Mouse (Mus musculus) intestine, embryonic 16.5 days (tissue): ENCODE data around the gene Fbxl19. TPM values are rescaled to one million over a fixed set of nuclear protein-coding genes. Genes with fewer than 3 reads are reported as not detected.
A peak's percentile ranks its signal among the peaks of the same experiment; 100 is the strongest.

Experiments
- ATAC-seq: fragments of 200-750 bp; cut with Nextera tagmentation; 2 replicates; pipeline ENCODE4 v1.8.0; 2017; ENCODE audit warnings: moderate TSS enrichment, moderate library complexity
- H3K27ac ChIP-seq: fragments of 300-500 bp; sonication (generic); 2 replicates; pipeline ENCODE4 v1.5.1; 2014; ENCODE audit warnings: mild to moderate bottlenecking, low read length
- H3K27me3 ChIP-seq: fragments of 300-500 bp; sonication (generic); replicated peaks from 2 replicates; pipeline ENCODE4 v1.6.1; 2014; ENCODE audit warnings: low read length, control low read depth, mixed read lengths; ENCODE audit not compliant: control insufficient read depth, insufficient read depth
- H3K36me3 ChIP-seq: fragments of 300-500 bp; sonication (generic); 2 replicates; pipeline ENCODE4 v1.6.1; 2014; ENCODE audit warnings: low read length, control low read depth; ENCODE audit not compliant: control insufficient read depth, insufficient read depth
- H3K4me1 ChIP-seq: fragments of 300-500 bp; sonication (generic); 2 replicates; pipeline ENCODE4 v1.6.1; 2014; ENCODE audit warnings: low read length, control low read depth, mixed read lengths; ENCODE audit not compliant: control insufficient read depth, insufficient read depth
- H3K4me2 ChIP-seq: fragments of 300-500 bp; sonication (generic); 2 replicates; pipeline ENCODE4 v1.6.1; 2014; ENCODE audit warnings: low read depth, low read length, control low read depth
- H3K4me3 ChIP-seq: fragments of 300-500 bp; sonication (generic); 2 replicates; pipeline ENCODE4 v1.5.1; 2014; ENCODE audit warnings: mild to moderate bottlenecking, low read length
- H3K9ac ChIP-seq: fragments of 300-500 bp; sonication (generic); 2 replicates; pipeline ENCODE4 v1.6.1; 2014; ENCODE audit warnings: low read depth, low read length
- H3K9me3 ChIP-seq: fragments of 300-500 bp; sonication (generic); 2 replicates; pipeline ENCODE4 v1.6.1; 2016; ENCODE audit warnings: low read length, control low read depth; ENCODE audit not compliant: control insufficient read depth
- WGBS: fragments of 180-500 bp; shearing (Covaris S2); extraction: QIAGEN DNeasy Blood & Tissue Kit; methylation state at CpG from one replicate; pipeline ENCODE4 v1.1.7; 2014; 5-methylcytosine and 5-hydroxymethylcytosine counted together
- polyA plus RNA-seq: library from polyadenylated mRNA; unstranded; fragments of >200 nt; fragmentation: Nextera tagmentation; extraction: Ambion mirVana; gene quantifications from 2 replicates; pipeline ENCODE4 v1.2.1, GENCODE M21; 2015

Fbxl19 gene
- polyA plus RNA-seq, 1 experiment from 2014 or later: 1.9 TPM

- Histone ChIP-seq H3K27ac (peak overlapping the region; percentile 30; the same call in 1 of the 2 replicates), H3K4me2 (peak overlapping the region; percentile 32), H3K36me3 (peaks cover 4% of the 10 kb centered on the region; the same call in 1 of the 2 replicates), H3K4me3 (peak overlapping the region; percentile 38; the same call in 1 of the 2 replicates), H3K27me3 (no peaks in the 10 kb centered on the region), H3K9ac (peak overlapping the region; percentile 14), H3K4me1 (peaks cover 3% of the 10 kb centered on the region; the same call in 1 of the 2 replicates), H3K9me3 (no peaks in the 10 kb centered on the region)
- ATAC-seq: no peak; the same call in none of the 2 replicates
- 81% methylated on average over 8 of the region's 8 CpGs for whole genome bisulfite sequencing
These were observed 56.8 kb downstream of the Fbxl19 start for GRCm38 (mm10) chr7:127801010-127801621.

GRCm38 (mm10) chr7:127802313-127802712 lies 58.0 kb downstream of the Fbxl19 start:
- H3K4me1 ChIP-seq: peaks cover 3% of the 10 kb centered on the region; the same call in 1 of the 2 replicates
- H3K36me3 ChIP-seq: no peaks in the 10 kb centered on the region
- H3K4me2 ChIP-seq: no peak overlapping the region
- no peak overlapping the region for H3K9ac ChIP-seq
- 93% methylated on average over 17 of the region's 17 CpGs for WGBS
- no peak for ATAC-seq
- no peak overlapping the region for H3K27ac ChIP-seq
- H3K9me3 ChIP-seq: no peaks in the 10 kb centered on the region
- H3K4me3 ChIP-seq: no peak overlapping the region
- no peaks in the 10 kb centered on the region for H3K27me3 ChIP-seq

DNA sequence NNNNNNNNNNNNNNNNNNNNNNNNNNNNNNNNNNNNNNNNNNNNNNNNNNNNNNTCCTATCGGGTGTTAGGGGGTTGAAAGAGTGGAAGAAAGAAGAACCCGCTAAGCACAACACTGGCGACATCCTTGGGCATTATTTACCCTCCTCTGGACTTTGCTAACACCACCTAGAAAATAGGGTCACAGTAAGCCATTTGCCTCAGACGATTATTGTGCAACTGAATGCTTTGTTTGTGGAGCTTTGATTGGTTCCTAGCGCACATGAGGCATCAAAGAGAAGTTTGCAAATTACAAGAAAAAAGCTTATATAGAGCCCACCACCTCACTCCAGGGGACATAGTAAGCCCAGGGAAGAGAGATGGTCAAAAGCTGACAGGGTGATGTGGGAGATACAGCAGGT lies 64.5 kb downstream of the Fbxl19 start:
- H3K9ac ChIP-seq: no peak overlapping the region
- H3K36me3 ChIP-seq: no peaks in the 10 kb centered on the region
- H3K4me2 ChIP-seq: no peak overlapping the region
- peaks cover 3% of the 10 kb centered on the region; the same call in 1 of the 2 replicates for H3K4me1 ChIP-seq
- H3K4me3 ChIP-seq: no peak overlapping the region
- no peak overlapping the region for H3K27ac ChIP-seq
- WGBS: 73% methylated on average over 5 of the region's 5 CpGs
- no peaks in the 10 kb centered on the region for H3K9me3 ChIP-seq
- no peaks in the 10 kb centered on the region for H3K27me3 ChIP-seq
- ATAC-seq: no peak

DNA sequence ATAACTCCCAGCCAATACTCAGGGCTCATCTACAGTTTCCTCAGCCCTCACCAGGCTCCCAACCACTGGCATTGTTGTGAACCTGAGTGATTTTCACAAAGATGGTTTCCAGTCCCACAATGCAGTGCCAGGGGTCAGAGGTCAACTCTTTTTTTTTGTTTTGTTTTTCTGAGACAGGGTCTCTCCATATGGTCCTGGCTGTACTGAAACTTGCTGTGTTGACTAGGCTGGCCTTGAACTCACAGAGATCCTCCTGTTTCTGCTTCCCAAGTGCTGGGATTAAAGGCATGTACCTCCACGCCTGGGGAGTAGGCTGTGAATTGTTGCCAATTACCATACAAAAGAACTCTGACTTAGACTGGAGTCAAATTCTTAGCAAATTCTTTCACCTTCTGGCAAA lies 65.5 kb downstream of the Fbxl19 start:
- H3K9ac ChIP-seq: no peak overlapping the region
- no peaks in the 10 kb centered on the region for H3K9me3 ChIP-seq
- H3K36me3 ChIP-seq: no peaks in the 10 kb centered on the region
- no peak overlapping the region for H3K4me2 ChIP-seq
- 91% methylated on average over 1 of the region's 1 CpGs for WGBS
- H3K27ac ChIP-seq: no peak overlapping the region
- no peaks in the 10 kb centered on the region for H3K4me1 ChIP-seq
- H3K4me3 ChIP-seq: no peak overlapping the region
- no peaks in the 10 kb centered on the region for H3K27me3 ChIP-seq
- no peak for ATAC-seq

GRCm38 (mm10) chr7:127810650-127811049 lies 66.3 kb downstream of the Fbxl19 start:
- H3K27ac ChIP-seq: no peak overlapping the region
- no peaks in the 10 kb centered on the region for H3K9me3 ChIP-seq
- H3K4me3 ChIP-seq: no peak overlapping the region
- no peak overlapping the region for H3K4me2 ChIP-seq
- H3K27me3 ChIP-seq: no peaks in the 10 kb centered on the region
- no peak overlapping the region for H3K9ac ChIP-seq
- no peak for ATAC-seq
- 81% methylated on average over 10 of the region's 10 CpGs for WGBS
- no peaks in the 10 kb centered on the region for H3K4me1 ChIP-seq
- H3K36me3 ChIP-seq: no peaks in the 10 kb centered on the region

GRCm38 (mm10) chr7:127811240-127811639 lies 66.9 kb downstream of the Fbxl19 start:
- no peaks in the 10 kb centered on the region for H3K36me3 ChIP-seq
- no peak for ATAC-seq
- no peaks in the 10 kb centered on the region for H3K27me3 ChIP-seq
- no peaks in the 10 kb centered on the region for H3K9me3 ChIP-seq
- no peaks in the 10 kb centered on the region for H3K4me1 ChIP-seq
- no peak overlapping the region for H3K4me3 ChIP-seq
- WGBS: 74% methylated on average over 4 of the region's 4 CpGs
- no peak overlapping the region for H3K27ac ChIP-seq
- no peak overlapping the region for H3K4me2 ChIP-seq
- H3K9ac ChIP-seq: no peak overlapping the region

GRCm38 (mm10) chr7:127812292-127812691 lies 67.9 kb downstream of the Fbxl19 start:
- Histone ChIP-seq H3K9ac (no peak overlapping the region), H3K4me1 (no peaks in the 10 kb centered on the region), H3K4me2 (no peak overlapping the region), H3K36me3 (no peaks in the 10 kb centered on the region), H3K9me3 (no peaks in the 10 kb centered on the region), H3K4me3 (no peak overlapping the region), H3K27me3 (no peaks in the 10 kb centered on the region), H3K27ac (no peak overlapping the region)
- no peak for ATAC-seq
- WGBS: 85% methylated on average over 3 of the region's 3 CpGs

DNA sequence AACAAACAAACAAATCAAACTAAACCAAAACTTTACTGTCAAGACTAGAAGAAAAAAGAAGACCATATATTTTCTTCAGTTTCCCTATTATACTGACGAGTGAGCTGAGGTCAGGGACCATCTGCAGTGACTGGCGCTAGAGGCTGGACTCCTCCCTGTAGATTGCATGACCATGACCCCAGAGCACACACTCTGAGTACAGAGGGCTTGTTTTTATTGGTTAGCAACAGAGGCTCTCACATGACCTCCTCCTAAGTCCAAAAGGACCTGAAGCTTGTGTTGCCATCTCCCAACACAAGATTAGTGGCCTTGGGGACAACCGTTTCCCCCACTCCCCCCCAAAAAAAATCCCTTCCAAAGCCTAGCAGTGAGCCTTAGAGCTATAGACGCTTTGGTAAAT lies 69.5 kb downstream of the Fbxl19 start:
- H3K4me3 ChIP-seq: no peak overlapping the region
- H3K4me1 ChIP-seq: no peaks in the 10 kb centered on the region
- WGBS: 66% methylated on average over 4 of the region's 4 CpGs
- peak overlapping the region; percentile 9; the same call in 1 of the 2 replicates for H3K27ac ChIP-seq
- H3K9ac ChIP-seq: no peak overlapping the region
- ATAC-seq: peak; percentile 57
- no peaks in the 10 kb centered on the region for H3K36me3 ChIP-seq
- H3K27me3 ChIP-seq: no peaks in the 10 kb centered on the region
- no peaks in the 10 kb centered on the region for H3K9me3 ChIP-seq
- H3K4me2 ChIP-seq: no peak overlapping the region

DNA sequence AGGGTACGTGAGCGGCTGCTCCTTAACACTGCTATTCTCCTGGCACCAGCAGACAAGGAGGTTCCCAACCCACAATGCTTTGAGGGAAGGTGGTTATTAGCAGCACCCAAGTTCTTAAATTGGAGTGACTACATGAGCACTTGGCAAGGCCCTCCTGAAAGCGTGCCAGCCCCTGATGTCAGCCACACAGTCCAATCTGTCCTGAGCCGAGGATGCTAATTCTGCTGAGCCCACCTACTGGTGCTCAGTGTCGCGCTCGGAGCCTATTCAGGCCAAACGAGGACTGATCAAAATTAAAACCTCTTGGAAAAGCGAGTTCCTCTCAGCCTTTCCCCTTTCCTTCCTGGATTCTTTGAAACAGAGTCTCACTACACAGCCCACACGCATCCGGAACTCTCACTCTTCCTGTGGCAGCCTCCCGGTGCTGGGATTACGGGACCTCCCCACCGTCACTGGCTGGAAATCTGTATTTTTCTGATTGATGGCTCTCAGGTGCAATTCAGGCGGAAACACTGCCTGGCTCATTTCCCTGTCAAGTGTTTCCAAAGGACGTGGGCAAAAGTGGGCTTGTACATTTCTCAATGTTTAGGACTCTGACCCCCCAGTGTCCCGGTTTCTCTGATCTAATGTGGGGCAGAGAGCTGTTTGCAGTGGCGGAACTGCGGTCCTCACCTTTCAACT lies 70.0 kb downstream of the Fbxl19 start:
- WGBS: 77% methylated on average over 19 of the region's 19 CpGs
- no peak overlapping the region for H3K4me3 ChIP-seq
- H3K36me3 ChIP-seq: no peaks in the 10 kb centered on the region
- H3K27me3 ChIP-seq: no peaks in the 10 kb centered on the region
- H3K9ac ChIP-seq: no peak overlapping the region
- H3K9me3 ChIP-seq: no peaks in the 10 kb centered on the region
- peak; percentile 22 for ATAC-seq
- H3K4me1 ChIP-seq: no peaks in the 10 kb centered on the region
- peak overlapping the region; percentile 9; the same call in 1 of the 2 replicates for H3K27ac ChIP-seq
- no peak overlapping the region for H3K4me2 ChIP-seq
